Mouse (Mus musculus) layer of hippocampus, adult 6 months (tissue): ENCODE measurements around the gene B3galt4. TPM values are rescaled to one million over a fixed set of nuclear protein-coding genes. Genes with fewer than 3 reads are reported as not detected.

Source experiments
- long read RNA-seq, 2 experiments: library from polyadenylated mRNA; unstranded; transcript quantifications; one replicate each; pipeline ENCODE4 v2.0.0; 2019 to 2020
- polyA plus RNA-seq: library from polyadenylated mRNA; unstranded; fragments of <200 nt; fragmentation: Nextera tagmentation; gene quantifications from 2 replicates; pipeline ENCODE4 v1.2.3, GENCODE M21; 2021

Gene B3galt4
- 2.0 and 2.1 TPM in 2 replicates for polyA plus RNA-seq
- long read RNA-seq, experiment 1, partial matches to known transcripts: 0 of 2 reads
- long read RNA-seq, experiment 1, other reads (novel, unspliced or antisense): 0 of 2 reads
- long read RNA-seq, experiment 2, transcript B3galt4-201 (1 exons, 1,580 nt): major isoform, 28 of 28 reads
- long read RNA-seq, experiment 2, partial matches to known transcripts: 0 of 28 reads
- long read RNA-seq, experiment 2, other reads (novel, unspliced or antisense): 0 of 28 reads

GRCm38 (mm10) chr17:33951021-33951946 is at the start of gene B3galt4:
B3galt4 (minus strand) TSS chr17:33951488.

GRCm38 (mm10) chr17:34000150-34000537 is 48.9 kb upstream of the B3galt4 start, which contains the start of gene H2-K1:
H2-K1 (minus strand) TSS chr17:34000347.

GRCm38 (mm10) chr17:33955555-33956214 is 4.4 kb upstream of the B3galt4 start, which contains the start of the genes Vps52 and Rps18:
Vps52 (plus strand) TSS chr17:33955812.
Rps18 (minus strand) TSS chr17:33956001.

GRCm38 (mm10) chr17:33940206-33940805 is 11.0 kb downstream of the B3galt4 start, which contains the start of the genes Pfdn6 and Wdr46:
Pfdn6 (minus strand) TSS chr17:33940343.
Wdr46 (plus strand) TSS chr17:33940660.

GRCm38 (mm10) chr17:33929371-33930279 is 21.7 kb downstream of the B3galt4 start, which contains the start of gene Rgl2:
Rgl2 (plus strand) TSS chr17:33929543.

GRCm38 (mm10) chr17:33915671-33916250 is 35.5 kb downstream of the B3galt4 start, which contains the start of the genes Tapbp and Zbtb22:
Tapbp (plus strand) TSS chr17:33915899.
Zbtb22 (plus strand) TSS chr17:33915904.

GRCm38 (mm10) chr17:33909077-33909868 is 42.0 kb downstream of the B3galt4 start, which contains the start of gene Daxx:
Daxx (plus strand) TSS chr17:33909414.

GRCm38 (mm10) chr17:33904835-33905234 is 46.5 kb downstream of the B3galt4 start, which contains the start of gene Platr17:
Platr17 (plus strand) TSS chr17:33905135.

Other genes with a start within 250 kb of the B3galt4 start
- gene March2, start 232.8 kb downstream of the B3galt4 start, polyA plus RNA-seq: 33.7 and 36.0 TPM in 2 replicates
- 642 and 757 TPM in 2 replicates for gene Rab11b, start 191.0 kb downstream of the B3galt4 start, polyA plus RNA-seq
- gene Angptl4, start 169.7 kb downstream of the B3galt4 start, polyA plus RNA-seq: 4.1 and 4.8 TPM in 2 replicates
- 18.6 and 21.5 TPM in 2 replicates for gene Kank3, start 141.0 kb downstream of the B3galt4 start, polyA plus RNA-seq
- gene Rps28, start 126.9 kb downstream of the B3galt4 start, polyA plus RNA-seq: 3,625 and 3,721 TPM in 2 replicates
- 965 and 1,137 TPM in 2 replicates for gene Ndufa7, start 126.9 kb downstream of the B3galt4 start, polyA plus RNA-seq
- gene Cd320, start 108.4 kb downstream of the B3galt4 start, polyA plus RNA-seq: 51.3 and 62.0 TPM in 2 replicates
- gene Gm7029, start 77.7 kb downstream of the B3galt4 start, polyA plus RNA-seq: not detected in 2 replicates
- 0.51 TPM in 1 of 2 replicates, not detected in the other for gene Kifc1, start 60.8 kb downstream of the B3galt4 start, polyA plus RNA-seq
- gene Platr17, start 46.4 kb downstream of the B3galt4 start, polyA plus RNA-seq: 0.60 and 0.75 TPM in 2 replicates
- gene Daxx, start 42.1 kb downstream of the B3galt4 start, polyA plus RNA-seq: 18.8 and 19.0 TPM in 2 replicates
- 28.3 and 30.0 TPM in 2 replicates for gene Tapbp, start 35.6 kb downstream of the B3galt4 start, polyA plus RNA-seq
- 4.5 and 4.6 TPM in 2 replicates for gene Zbtb22, start 35.6 kb downstream of the B3galt4 start, polyA plus RNA-seq
- 4.3 and 4.4 TPM in 2 replicates for gene Rgl2, start 21.9 kb downstream of the B3galt4 start, polyA plus RNA-seq
- gene Pfdn6, start 11.1 kb downstream of the B3galt4 start, polyA plus RNA-seq: 105 and 106 TPM in 2 replicates
- 5.0 and 6.5 TPM in 2 replicates for gene Wdr46, start 10.8 kb downstream of the B3galt4 start, polyA plus RNA-seq
- 48.0 and 48.1 TPM in 2 replicates for gene Vps52, start 4.3 kb upstream of the B3galt4 start, polyA plus RNA-seq
- 812 and 816 TPM in 2 replicates for gene Rps18, start 4.5 kb upstream of the B3galt4 start, polyA plus RNA-seq
- gene H2-K1, start 48.9 kb upstream of the B3galt4 start, polyA plus RNA-seq: 37.2 and 44.8 TPM in 2 replicates
- gene Ring1, start 73.2 kb upstream of the B3galt4 start, polyA plus RNA-seq: 3.7 TPM in 2 replicates
- 42.0 and 44.5 TPM in 2 replicates for gene H2-Ke6, start 76.6 kb upstream of the B3galt4 start, polyA plus RNA-seq
- 68.1 and 70.9 TPM in 2 replicates for gene Slc39a7, start 80.2 kb upstream of the B3galt4 start, polyA plus RNA-seq
- gene Rxrb, start 80.3 kb upstream of the B3galt4 start, polyA plus RNA-seq: 10.4 and 11.9 TPM in 2 replicates
- gene Col11a2, start 87.9 kb upstream of the B3galt4 start, polyA plus RNA-seq: 0.26 and 0.31 TPM in 2 replicates
- 1.9 TPM in 2 replicates for gene H2-Oa, start 140.9 kb upstream of the B3galt4 start, polyA plus RNA-seq
- 41.6 and 44.5 TPM in 2 replicates for gene H2-DMa, start 168.1 kb upstream of the B3galt4 start, polyA plus RNA-seq
- gene Brd2, start 171.1 kb upstream of the B3galt4 start, polyA plus RNA-seq: 39.6 and 50.6 TPM in 2 replicates
- gene H2-DMb2, start 191.8 kb upstream of the B3galt4 start, polyA plus RNA-seq: 0.23 and 0.52 TPM in 2 replicates
- gene H2-DMb1, start 201.6 kb upstream of the B3galt4 start, polyA plus RNA-seq: 4.0 and 6.9 TPM in 2 replicates
- 3.6 and 4.8 TPM in 2 replicates for gene Tap1, start 236.1 kb upstream of the B3galt4 start, polyA plus RNA-seq
- gene Psmb9, start 236.3 kb upstream of the B3galt4 start, polyA plus RNA-seq: 7.6 and 9.3 TPM in 2 replicates
- 25.2 and 28.6 TPM in 2 replicates for gene Psmb8, start 246.2 kb upstream of the B3galt4 start, polyA plus RNA-seq